7 mouse cellular contexts compared by ENCODE assay signal in genomic region chr11:87756251-87756820, GRCm38 (mm10). TPM values are rescaled to one million over a fixed set of nuclear protein-coding genes. Genes with fewer than 3 reads are reported as not detected.
DNase-seq lines count a peak whose midpoint lies in the region; ATAC-seq and TF ChIP-seq lines count a peak whose summit lies in the region.

No protein-coding gene starts in this region.

- no peak overlapping the region for H3K4me2 ChIP-seq in myocyte (ENCODE audit: low read depth)

- peak overlapping the region; percentile 99 for H3K27ac ChIP-seq in bone marrow, adult 2 months (ENCODE audit: control insufficient read depth, insufficient read depth, low read depth, low read length, poor library complexity)
- H3K27ac ChIP-seq in limb, embryonic 10.5 days, result no peak overlapping the region
- H3K27ac ChIP-seq in left cerebral cortex, adult 2 months, result no peak overlapping the region

- H3K27me3 ChIP-seq in limb, embryonic 10.5 days (ENCODE audit: low read depth, poor library complexity, severe bottlenecking), result peaks cover 32% of the 10 kb centered on the region
- H3K27me3 ChIP-seq in myocyte (ENCODE audit: control insufficient read depth, insufficient read depth, insufficient read length), result peaks cover 7% of the 10 kb centered on the region

- DNase-seq in limb, embryonic 10.5 days (ENCODE audit: low spot score), result no peak
- DNase-seq in adipocyte (ENCODE audit: low spot score), result no peak
- DNase-seq in left cerebral cortex, adult 2 months (ENCODE audit: extremely low spot score in 1 of 2, low spot score in 2 of 2), result no peak
- DNase-seq in embryo, embryonic 11 days, result no peak

- 3% methylated on average over 15 of the region's 15 CpGs for WGBS in bone marrow, adult 2 months
- WGBS in limb, embryonic 10.5 days, result 91% methylated on average over 15 of the region's 15 CpGs

- H3K4me1 ChIP-seq in bone marrow, adult 2 months (ENCODE audit: control insufficient read depth, insufficient read depth, low read length), result peaks cover 7% of the 10 kb centered on the region; the same call in 1 of the 2 replicates
- H3K4me1 ChIP-seq in limb, embryonic 10.5 days, result peaks cover 17% of the 10 kb centered on the region

- H3ac ChIP-seq in myocyte (ENCODE audit: control insufficient read depth, insufficient read length), result no peak overlapping the region

- no peaks in the 10 kb centered on the region for H3K79me2 ChIP-seq in myocyte (ENCODE audit: control insufficient read depth, insufficient read depth)

- H3K4me3 ChIP-seq in bone marrow, adult 2 months (replicated peaks; ENCODE audit: control insufficient read depth, low read depth, low read length), result peak overlapping the region; percentile 99
- peak overlapping the region; percentile 13 for H3K4me3 ChIP-seq in limb, embryonic 10.5 days
- H3K4me3 ChIP-seq in myocyte, result peak overlapping the region; percentile 30
- H3K4me3 ChIP-seq in left cerebral cortex, adult 2 months, result no peak overlapping the region

- TF ChIP-seq POLR2A in bone marrow, adult 2 months (IDR thresholded peaks at IDR 0.05; ENCODE audit: borderline replicate concordance, control insufficient read depth, low read depth, low read length), result no peak; the same call in 1 of the 2 replicates
- no peak for TF ChIP-seq POLR2A in myocyte (IDR thresholded peaks at IDR 0.05; ENCODE audit: insufficient read length, low read depth)

- no peaks in the 10 kb centered on the region for H3K36me3 ChIP-seq in limb, embryonic 10.5 days
- no peaks in the 10 kb centered on the region for H3K36me3 ChIP-seq in myocyte (ENCODE audit: control insufficient read depth, insufficient read depth)

- TF ChIP-seq CTCF in bone marrow, adult 2 months (IDR thresholded peaks at IDR 0.05; ENCODE audit: control insufficient read depth, insufficient read depth, low read length), result 0 out of 2 replicates have a peak, but pooled peaks have one; percentile 20
- TF ChIP-seq CTCF in left cerebral cortex, adult 2 months (IDR thresholded peaks at IDR 0.05), result no peak

- intact Hi-C loops in left cerebral cortex, adult 2 months (cut with DNase I), result no loop called here

- peak; percentile 6 for ATAC-seq in CD4-positive, CD25-positive, alpha-beta regulatory T cell, adult 4 months

- no peaks in the 10 kb centered on the region for H3K9me3 ChIP-seq in limb, embryonic 10.5 days (replicated peaks)

TF ChIP-seq in myocyte, 11 proteins besides CTCF, POLR2A, EP300 and RAD21:
- TF ChIP-seq SRF (IDR thresholded peaks at IDR 0.05; ENCODE audit: control insufficient read depth, insufficient read length, low read depth) (no peak), E2F4 (IDR thresholded peaks at IDR 0.05; ENCODE audit: insufficient read depth) (no peak), MAX (IDR thresholded peaks at IDR 0.05; ENCODE audit: low read depth) (no peak), USF1 (IDR thresholded peaks at IDR 0.05; ENCODE audit: low read depth) (no peak), MYOD1 (IDR thresholded peaks at IDR 0.05; ENCODE audit: control insufficient read depth in 1 of 3, insufficient read length in 2 of 3, low read depth in 2 of 3) (no peak), MYOG (IDR thresholded peaks at IDR 0.05; ENCODE audit: control insufficient read depth in 1 of 3, insufficient read depth in 1 of 3, insufficient read length in 2 of 3, low read depth in 2 of 3) (no peak), TCF3 (IDR thresholded peaks at IDR 0.05; ENCODE audit: insufficient read length, low read depth) (no peak), CEBPB (IDR thresholded peaks at IDR 0.05; ENCODE audit: insufficient read depth, poor library complexity, severe bottlenecking) (no peak), TCF12 (IDR thresholded peaks at IDR 0.05; ENCODE audit: insufficient read depth, poor library complexity, severe bottlenecking) (no peak), POLR2AphosphoS2 (IDR thresholded peaks at IDR 0.05; ENCODE audit: insufficient read length, low read depth) (no peak), REST (IDR thresholded peaks at IDR 0.05; ENCODE audit: insufficient read depth, insufficient read length) (no peak)

RNA-seq across cellular contexts. Expression of gene Tspoap1, which starts 4.0 kb away (rescaled TPM):
- polyA plus RNA-seq in CD4-positive, CD25-positive, alpha-beta regulatory T cell, adult 4 months (2017; shearing (Covaris generic)), result 1 to 10 TPM; 3.1 to 3.7 TPM
- polyA plus RNA-seq in bone marrow, adult 2 months (2011; ENCODE audit: insufficient read depth, insufficient read length, low replicate concordance, missing spikeins), result 18.0 and 50.9 TPM in 2 replicates
- 0.74 and 2.9 TPM in 2 replicates for polyA plus RNA-seq in limb, embryonic 10.5 days (2016; fragmentation: Nextera tagmentation; extraction: Ambion mirVana)
- polyA plus RNA-seq in myocyte (2012; fragmentation: generic; extraction: Trizol), result 0.04 TPM
- total RNA-seq in left cerebral cortex, adult 2 months (2021), result 100 to 1,000 TPM; 190 to 202 TPM

RNA-seq across cellular contexts. Expression of gene Supt4a, which starts 19.0 kb away (rescaled TPM):
- polyA plus RNA-seq in CD4-positive, CD25-positive, alpha-beta regulatory T cell, adult 4 months (2017; shearing (Covaris generic)), result 100 to 1,000 TPM; 346 to 405 TPM
- polyA plus RNA-seq in bone marrow, adult 2 months (2011; ENCODE audit: insufficient read depth, insufficient read length, low replicate concordance, missing spikeins), result 38.9 and 127 TPM in 2 replicates
- 187 and 191 TPM in 2 replicates for polyA plus RNA-seq in limb, embryonic 10.5 days (2016; fragmentation: Nextera tagmentation; extraction: Ambion mirVana)
- 159 TPM for polyA plus RNA-seq in myocyte (2012; fragmentation: generic; extraction: Trizol)
- total RNA-seq in left cerebral cortex, adult 2 months (2021), result 10 to 100 TPM; 66.3 to 82.3 TPM

RNA-seq across cellular contexts. Expression of gene Mpo, which starts 37.0 kb away (rescaled TPM):
- polyA plus RNA-seq in CD4-positive, CD25-positive, alpha-beta regulatory T cell, adult 4 months (2017; shearing (Covaris generic)), result not detected
- 330 and 630 TPM in 2 replicates for polyA plus RNA-seq in bone marrow, adult 2 months (2011; ENCODE audit: insufficient read depth, insufficient read length, low replicate concordance, missing spikeins)
- polyA plus RNA-seq in limb, embryonic 10.5 days (2016; fragmentation: Nextera tagmentation; extraction: Ambion mirVana), result 2.8 and 4.0 TPM in 2 replicates
- polyA plus RNA-seq in myocyte (2012; fragmentation: generic; extraction: Trizol), result not detected
- total RNA-seq in left cerebral cortex, adult 2 months (2021), result not detected

Comparison
In these comparisons a context has a peak if more than half of its experiments do, and no peak if none do; other contexts are left out.
1. RNA of gene Mpo, which starts 37.0 kb away (polyA plus RNA-seq): 330 to 630 TPM in bone marrow, adult 2 months; 2.8 to 4.0 TPM in limb, embryonic 10.5 days, not detected in myocyte (single experiment) and not detected in CD4-positive, CD25-positive, alpha-beta regulatory T cell, adult 4 months; every median in the first group is over 10 times any median in the second.